Mouse (Mus musculus): ENCODE measurements around the gene Adgra1.

Gene Adgra1

DNA sequence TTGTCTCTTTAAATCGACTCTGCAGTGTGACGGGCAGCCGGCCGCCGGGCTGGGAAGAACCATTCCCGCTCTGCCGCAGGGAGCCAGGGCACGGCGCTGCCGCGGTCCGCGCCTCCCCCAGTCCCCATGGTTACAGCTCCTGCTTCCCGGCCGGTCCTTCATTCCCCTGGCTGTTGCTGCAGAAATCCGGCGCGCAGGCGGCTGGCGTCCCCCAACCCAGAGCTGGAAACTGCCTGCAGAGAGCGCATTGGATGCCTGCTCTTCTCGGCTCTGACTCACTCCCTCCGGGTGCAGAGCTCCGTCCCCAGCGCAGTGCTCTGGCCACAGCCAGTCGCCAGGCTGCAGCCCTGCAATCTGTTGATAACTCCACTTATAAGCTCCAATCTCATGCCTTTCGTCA lies at the start of gene Adgra1:
Adgra1 (plus strand) TSS at position 139 of the 400 bp plus-strand sequence.
- DNase-seq (ENCODE audit: low read depth in 1 of 2, low spot score in 2 of 2) = no peak

GRCm38 (mm10) chr7:139787382-139787781 lies 46.6 kb upstream of the Adgra1 start:
- no peak for DNase-seq (ENCODE audit: low read depth in 1 of 2, low spot score in 2 of 2)

- no peak for DNase-seq (ENCODE audit: low read depth in 1 of 2, low spot score in 2 of 2)
These were observed 45.0 kb upstream of the Adgra1 start for GRCm38 (mm10) chr7:139788927-139789326.

DNA sequence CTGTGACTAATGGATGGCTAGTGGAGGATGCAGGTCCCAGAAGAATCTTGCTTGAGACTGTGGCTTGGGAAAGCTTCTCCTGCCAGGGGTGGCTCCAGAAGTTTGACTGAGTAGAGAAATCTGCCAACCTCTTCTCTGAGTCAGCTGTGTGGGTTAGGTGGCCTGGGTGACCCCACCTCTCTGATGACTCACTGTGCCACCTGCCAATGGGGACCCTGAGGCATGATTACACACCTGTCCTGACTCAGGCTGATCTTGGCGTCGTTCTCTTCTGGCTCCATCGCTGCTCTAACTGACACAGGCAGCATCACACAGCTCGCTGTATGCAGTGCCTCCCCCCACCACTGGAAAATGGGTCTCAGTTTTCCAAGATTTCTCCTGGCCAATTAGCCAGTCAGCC lies 44.3 kb upstream of the Adgra1 start:
- DNase-seq (ENCODE audit: low read depth in 1 of 2, low spot score in 2 of 2) = no peak

DNA sequence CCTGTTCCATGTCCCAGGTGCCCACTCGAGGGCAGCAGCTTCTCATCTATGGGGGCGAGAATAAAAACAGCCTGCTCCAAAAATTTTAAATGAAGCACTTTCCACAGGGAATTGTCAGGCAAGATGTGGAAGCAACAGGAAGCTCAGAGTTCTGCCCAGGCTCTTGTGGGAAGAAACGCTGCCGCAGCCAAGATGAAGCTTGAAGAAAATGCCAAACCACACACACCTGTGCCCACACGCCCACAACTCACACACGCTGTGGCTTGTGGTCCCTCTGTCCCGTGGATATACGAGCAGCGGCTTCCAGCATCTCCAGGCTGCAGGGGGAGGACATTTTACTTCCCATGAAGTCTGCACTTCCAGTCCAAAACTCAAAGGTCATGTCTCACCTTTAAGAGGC lies 42.4 kb upstream of the Adgra1 start:
- no peak for DNase-seq (ENCODE audit: low read depth in 1 of 2, low spot score in 2 of 2)

DNA sequence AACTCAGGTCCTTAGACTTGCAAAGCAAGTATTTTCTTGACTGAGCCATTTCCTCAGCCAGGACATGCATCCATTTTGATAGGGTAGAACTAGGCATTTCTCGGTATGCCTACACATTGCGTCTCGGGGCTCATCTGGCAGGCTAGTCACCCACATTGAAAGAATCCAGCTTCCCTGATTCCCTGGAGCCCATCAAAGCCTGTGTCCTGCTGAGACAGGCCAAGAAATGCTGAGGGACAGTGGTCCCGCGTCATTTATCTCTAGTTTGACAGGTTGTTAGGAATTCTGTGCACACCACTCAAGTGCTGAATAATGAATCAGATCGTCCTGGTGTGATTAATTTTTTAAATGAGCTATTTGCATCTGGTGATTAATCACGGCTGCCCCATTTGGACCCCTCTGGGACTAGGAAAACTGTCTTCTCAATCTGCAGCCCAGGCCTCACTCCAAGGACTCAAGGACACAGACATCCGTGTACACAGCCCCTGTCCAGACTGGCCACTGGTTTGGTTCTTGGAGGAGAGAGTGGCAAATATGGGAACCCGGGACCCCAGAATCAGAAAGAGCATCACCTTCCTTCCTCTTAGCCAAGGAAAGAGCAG lies 38.9 kb upstream of the Adgra1 start:
- no peak for DNase-seq (ENCODE audit: low read depth in 1 of 2, low spot score in 2 of 2)

GRCm38 (mm10) chr7:139797186-139798109 lies 36.5 kb upstream of the Adgra1 start:
- no peak for DNase-seq (ENCODE audit: low read depth in 1 of 2, low spot score in 2 of 2)

DNA sequence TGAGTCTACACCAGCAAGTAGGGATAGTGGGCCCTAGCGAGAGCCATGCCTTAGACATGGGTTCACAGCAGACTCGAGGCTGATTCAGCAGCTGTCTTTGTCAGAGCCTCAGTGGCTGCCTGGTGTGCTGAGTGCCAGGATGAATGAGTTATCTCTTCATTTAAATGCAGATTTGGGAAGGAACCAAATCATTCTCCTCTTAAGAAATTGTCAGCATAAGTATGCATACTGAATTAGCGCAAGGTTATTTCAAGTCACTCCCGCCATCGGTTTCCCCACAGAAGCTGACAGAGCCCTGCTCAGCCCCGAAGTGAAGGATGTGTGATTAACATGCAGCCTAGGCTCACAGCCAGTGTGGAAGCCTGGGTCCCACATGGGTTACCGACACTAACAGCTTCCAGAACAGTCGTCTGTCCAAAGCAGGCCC lies 27.8 kb upstream of the Adgra1 start:
- DNase-seq (ENCODE audit: low read depth in 1 of 2, low spot score in 2 of 2) = no peak

DNA sequence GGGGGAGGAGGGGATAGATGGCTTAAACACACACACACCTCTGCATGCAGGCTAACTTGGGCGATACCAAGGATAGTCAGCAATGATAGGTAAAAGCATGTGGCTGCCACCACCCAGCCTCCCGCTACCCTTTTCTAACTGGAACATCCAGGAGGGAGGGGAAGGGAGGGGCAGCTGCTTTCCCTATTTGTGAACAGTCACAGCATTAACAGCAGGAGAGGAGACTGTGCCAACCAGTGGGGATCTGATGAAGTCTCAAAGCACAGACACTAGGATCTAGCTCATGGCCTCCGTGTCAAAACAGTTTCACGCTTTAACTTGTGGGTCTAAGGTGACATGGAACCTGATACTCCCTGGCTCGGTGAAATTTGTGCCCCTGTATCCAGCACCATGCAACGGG lies 23.9 kb upstream of the Adgra1 start:
- DNase-seq (ENCODE audit: low read depth in 1 of 2, low spot score in 2 of 2) = no peak

DNA sequence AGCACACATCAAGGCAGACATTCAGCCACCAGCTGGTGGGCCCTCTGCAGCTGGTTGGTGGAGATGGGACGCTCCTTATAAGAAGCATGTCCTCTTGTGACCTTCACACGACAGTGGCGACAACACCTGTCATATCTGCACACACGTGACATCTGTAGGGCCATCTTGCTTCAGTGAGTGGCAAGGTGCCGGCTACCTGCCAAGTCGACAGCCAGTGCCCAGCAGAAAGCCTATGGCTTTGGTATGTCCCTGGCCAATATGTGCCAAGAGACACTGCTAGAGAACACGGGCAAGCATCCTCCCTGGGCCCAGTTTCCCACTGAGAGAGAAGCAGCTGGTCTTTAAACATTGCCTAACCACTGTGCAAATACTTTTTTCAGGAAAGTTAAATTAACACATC lies 22.3 kb upstream of the Adgra1 start:
- DNase-seq (ENCODE audit: low read depth in 1 of 2, low spot score in 2 of 2) = no peak

GRCm38 (mm10) chr7:139813577-139814207 lies 20.3 kb upstream of the Adgra1 start:
- DNase-seq (ENCODE audit: low read depth in 1 of 2, low spot score in 2 of 2) = no peak

DNA sequence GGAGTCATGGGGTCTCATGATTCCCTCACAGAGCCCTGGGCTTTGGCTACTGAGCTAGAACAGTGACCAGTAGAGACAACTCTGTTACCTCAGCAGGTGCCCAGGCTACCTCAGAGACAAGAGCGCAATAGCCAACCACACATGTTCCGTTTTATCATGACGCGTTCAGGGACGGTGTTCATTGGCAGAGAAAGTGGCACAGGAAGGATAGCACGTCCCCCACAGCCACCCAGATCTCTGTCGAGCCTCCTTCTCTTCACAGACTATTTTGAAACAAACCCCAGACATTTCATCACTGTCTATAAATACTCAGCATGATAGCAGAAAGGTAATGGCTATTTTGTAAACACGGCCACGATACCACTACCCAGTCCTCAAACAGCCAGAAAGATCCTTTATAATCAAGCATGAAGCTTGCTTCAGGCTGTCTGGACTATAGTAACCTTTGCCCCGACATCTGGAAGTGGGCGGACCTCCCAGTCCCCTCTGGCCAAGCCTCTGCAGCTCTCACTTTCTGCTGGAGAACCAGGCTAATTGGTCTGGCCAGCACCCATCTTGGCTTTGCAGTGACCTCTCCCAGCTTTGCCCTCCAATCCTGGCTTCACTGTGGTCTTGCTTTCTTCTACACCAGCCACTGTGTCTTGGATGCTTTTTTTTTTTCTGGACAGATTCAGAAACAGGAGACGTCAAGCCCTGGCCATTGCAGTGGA lies 11.5 kb upstream of the Adgra1 start:
- DNase-seq (ENCODE audit: low read depth in 1 of 2, low spot score in 2 of 2) = no peak

- no peak for DNase-seq (ENCODE audit: low read depth in 1 of 2, low spot score in 2 of 2)
These were observed 6.3 kb upstream of the Adgra1 start for GRCm38 (mm10) chr7:139827687-139828086.

GRCm38 (mm10) chr7:139833532-139833931 lies 442 bp upstream of the Adgra1 start:
- DNase-seq (ENCODE audit: low read depth in 1 of 2, low spot score in 2 of 2) = no peak

DNA sequence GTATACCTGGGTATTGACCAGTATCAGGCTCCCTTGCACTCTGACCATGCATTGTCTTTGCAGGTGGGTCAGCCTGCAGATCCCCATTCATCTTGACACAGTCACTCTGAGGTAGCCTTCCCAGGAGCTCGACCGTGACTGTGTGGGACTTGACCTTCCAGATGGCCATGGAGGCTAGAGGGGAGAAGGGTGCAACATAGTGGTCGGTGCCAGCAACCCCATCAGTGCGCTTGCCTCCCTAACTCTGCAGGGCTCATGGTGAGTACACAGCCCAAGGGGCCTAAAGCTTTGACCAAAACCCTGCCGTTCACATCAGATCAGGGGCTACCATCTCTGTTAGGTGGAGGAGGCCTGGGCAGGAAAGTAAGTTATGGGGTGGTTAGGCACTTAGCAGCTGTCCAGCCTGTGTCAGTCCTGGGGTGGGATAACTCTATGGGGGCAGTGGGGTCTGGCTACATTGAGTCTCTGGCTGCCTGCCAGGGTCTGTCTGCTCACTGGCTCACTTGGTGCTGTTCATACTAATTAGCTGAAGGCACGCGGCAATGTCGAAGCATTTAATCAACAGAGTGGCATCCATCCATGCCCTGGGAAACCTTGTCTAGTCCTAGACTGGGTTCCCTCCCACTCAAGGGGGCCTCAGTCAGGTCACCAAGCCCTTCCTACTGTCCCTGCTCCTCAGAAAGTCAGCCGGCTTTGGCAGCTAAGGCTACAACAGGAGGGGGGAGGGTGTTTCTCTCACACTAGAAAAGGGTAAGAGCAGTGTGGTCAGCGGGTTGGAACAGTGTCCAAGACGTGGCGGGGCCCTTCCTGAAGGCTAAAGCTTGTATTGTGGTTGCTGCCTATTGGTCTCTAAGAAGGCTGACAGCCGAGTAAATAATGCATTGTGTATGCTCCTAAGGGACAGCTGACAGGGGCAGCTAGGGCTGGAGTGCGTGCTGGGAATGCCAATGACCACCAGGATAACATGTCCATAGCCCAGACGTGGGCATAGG lies 1.5 kb downstream of the Adgra1 start:
- DNase-seq (ENCODE audit: low read depth in 1 of 2, low spot score in 2 of 2) = no peak

DNA sequence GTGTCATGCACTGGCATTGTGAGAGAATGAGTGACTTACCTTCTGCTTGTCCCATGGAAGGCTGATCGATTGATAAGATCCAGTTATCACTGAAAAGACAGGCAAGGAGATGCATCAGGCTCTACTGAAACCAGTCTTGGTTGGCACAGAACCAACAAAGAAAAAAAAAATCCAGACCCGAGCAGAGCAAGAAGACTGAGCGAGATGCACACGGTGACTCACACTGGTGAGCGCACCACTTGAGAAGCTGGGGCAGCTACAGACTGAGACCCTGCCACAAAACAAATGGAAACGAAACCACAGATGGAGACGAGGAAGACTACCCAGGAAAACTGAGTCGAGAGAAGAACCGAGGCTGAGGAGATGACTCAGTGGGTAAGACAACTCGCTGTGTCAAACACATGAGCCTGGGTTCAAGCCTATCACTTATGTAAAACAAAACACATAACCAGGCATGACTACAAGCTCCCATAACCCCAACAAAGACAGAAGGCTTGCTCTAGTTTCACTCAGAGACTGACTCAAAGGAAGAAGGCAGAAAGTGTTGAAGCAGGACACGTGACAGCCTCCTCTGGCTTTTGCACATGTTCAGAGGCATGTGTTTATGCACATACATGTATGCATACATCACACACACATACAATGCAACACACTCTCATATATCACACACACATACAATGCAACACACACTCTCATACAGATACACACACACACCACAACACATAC lies 6.6 kb downstream of the Adgra1 start:
- no peak for DNase-seq (ENCODE audit: low read depth in 1 of 2, low spot score in 2 of 2)

GRCm38 (mm10) chr7:139842397-139842796 lies 8.4 kb downstream of the Adgra1 start:
- no peak for DNase-seq (ENCODE audit: low read depth in 1 of 2, low spot score in 2 of 2)

- no peak for DNase-seq (ENCODE audit: low read depth in 1 of 2, low spot score in 2 of 2)
These were observed 9.2 kb downstream of the Adgra1 start for GRCm38 (mm10) chr7:139843140-139843539.

- no peak for DNase-seq (ENCODE audit: low read depth in 1 of 2, low spot score in 2 of 2)
These were observed 9.8 kb downstream of the Adgra1 start for GRCm38 (mm10) chr7:139843776-139844175.

DNA sequence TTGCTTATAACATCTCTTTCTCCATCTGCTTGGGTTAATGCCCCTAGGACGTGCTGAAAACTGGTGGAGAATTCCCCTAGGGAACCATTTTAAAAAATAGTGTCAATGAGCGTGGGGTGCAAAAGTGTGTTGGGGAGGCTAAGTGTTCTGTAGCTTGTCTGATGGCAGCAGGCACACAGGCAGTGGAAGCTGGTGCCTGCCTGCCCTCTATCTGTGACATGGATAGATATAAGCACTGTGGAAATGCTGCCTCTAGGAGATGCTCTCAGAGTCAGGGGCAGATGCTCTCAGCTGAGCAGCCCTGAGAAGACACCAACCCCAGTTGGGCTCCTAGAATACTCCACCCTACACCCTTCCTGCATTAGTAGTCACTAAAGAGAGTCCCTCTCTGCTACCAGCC lies 11.1 kb downstream of the Adgra1 start:
- no peak for DNase-seq (ENCODE audit: low read depth in 1 of 2, low spot score in 2 of 2)

Data from monocyte, adult 2 months (primary cell).